Mouse (Mus musculus): ENCODE results near the gene Hoxc6. TPM values are rescaled to one million over a fixed set of nuclear protein-coding genes. Genes with fewer than 3 reads are reported as not detected.

Gene Hoxc6
- polyA plus RNA-seq, 1 experiment from 2014 or later: not detected

- TF ChIP-seq EP300 (IDR thresholded peaks at IDR 0.05; ENCODE audit: low read depth): no peak
- no peak for TF ChIP-seq CTCF (IDR thresholded peaks at IDR 0.05; ENCODE audit: low read depth)
- DNase-seq: no peak
- H3K27ac ChIP-seq (ENCODE audit: low read depth): no peak overlapping the region
- H3K4me3 ChIP-seq (ENCODE audit: low read depth, low read length): no peak overlapping the region
- H3K4me2 ChIP-seq (ENCODE audit: low read depth, low read length): no peak overlapping the region
- H3K9ac ChIP-seq (replicated peaks): no peak overlapping the region
- no peak for ATAC-seq
- no peaks in the 10 kb centered on the region for H3K4me1 ChIP-seq (ENCODE audit: insufficient read depth)
- peaks cover 98% of the 10 kb centered on the region for H3K27me3 ChIP-seq (ENCODE audit: insufficient read depth, low read length)
- no peaks in the 10 kb centered on the region for H3K36me3 ChIP-seq (replicated peaks; ENCODE audit: insufficient read depth, low read length)
- no peaks in the 10 kb centered on the region for H3K9me3 ChIP-seq (ENCODE audit: low read length)
- WGBS (ENCODE audit: insufficient replicate concordance): 20% methylated on average over 2 of the region's 3 CpGs
Measured at GRCm38 (mm10) chr15:103032167-103032566, 34.1 kb downstream of the Hoxc6 start.

- ATAC-seq (no peak), DNase-seq (no peak)
- Histone ChIP-seq H3K4me3 (ENCODE audit: low read depth, low read length) (no peak overlapping the region), H3K27me3 (ENCODE audit: insufficient read depth, low read length) (peaks cover 97% of the 10 kb centered on the region), H3K27ac (ENCODE audit: low read depth) (no peak overlapping the region), H3K4me1 (ENCODE audit: insufficient read depth) (no peaks in the 10 kb centered on the region), H3K36me3 (replicated peaks; ENCODE audit: insufficient read depth, low read length) (no peaks in the 10 kb centered on the region), H3K4me2 (ENCODE audit: low read depth, low read length) (no peak overlapping the region), H3K9ac (replicated peaks) (no peak overlapping the region), H3K9me3 (ENCODE audit: low read length) (no peaks in the 10 kb centered on the region)
- TF ChIP-seq CTCF (IDR thresholded peaks at IDR 0.05; ENCODE audit: low read depth) (no peak), EP300 (IDR thresholded peaks at IDR 0.05; ENCODE audit: low read depth) (no peak)
- WGBS (ENCODE audit: insufficient replicate concordance): 3% methylated on average over 26 of the region's 26 CpGs
Measured at GRCm38 (mm10) chr15:103032646-103033575, 34.9 kb downstream of the Hoxc6 start.

- Histone ChIP-seq H3K27me3 (ENCODE audit: insufficient read depth, low read length) (peaks cover 96% of the 10 kb centered on the region), H3K4me1 (ENCODE audit: insufficient read depth) (no peaks in the 10 kb centered on the region), H3K4me3 (ENCODE audit: low read depth, low read length) (peak overlapping the region; percentile 4; the same call in 1 of the 2 replicates), H3K27ac (ENCODE audit: low read depth) (no peak overlapping the region), H3K4me2 (ENCODE audit: low read depth, low read length) (peak overlapping the region; percentile 30), H3K36me3 (replicated peaks; ENCODE audit: insufficient read depth, low read length) (no peaks in the 10 kb centered on the region), H3K9ac (replicated peaks) (no peak overlapping the region), H3K9me3 (ENCODE audit: low read length) (no peaks in the 10 kb centered on the region)
- WGBS (ENCODE audit: insufficient replicate concordance): 2% methylated on average over 24 of the region's 24 CpGs
- no peak for ATAC-seq
- TF ChIP-seq CTCF (IDR thresholded peaks at IDR 0.05; ENCODE audit: low read depth) (no peak), EP300 (IDR thresholded peaks at IDR 0.05; ENCODE audit: low read depth) (no peak)
- no peak for DNase-seq
Measured at GRCm38 (mm10) chr15:103034043-103034806, 36.2 kb downstream of the Hoxc6 start.

- H3K9ac ChIP-seq (replicated peaks): no peak overlapping the region
Measured at GRCm38 (mm10) chr15:103034807-103035547, 36.9 kb downstream of the Hoxc6 start.

GRCm38 (mm10) chr15:103035548-103035881 is 37.5 kb downstream of the Hoxc6 start:
- Histone ChIP-seq H3K36me3 (replicated peaks; ENCODE audit: insufficient read depth, low read length) (no peaks in the 10 kb centered on the region), H3K9ac (replicated peaks) (no peak overlapping the region), H3K4me3 (ENCODE audit: low read depth, low read length) (no peak overlapping the region), H3K4me2 (ENCODE audit: low read depth, low read length) (no peak overlapping the region), H3K27me3 (ENCODE audit: insufficient read depth, low read length) (peaks cover 96% of the 10 kb centered on the region), H3K27ac (ENCODE audit: low read depth) (no peak overlapping the region), H3K4me1 (ENCODE audit: insufficient read depth) (no peaks in the 10 kb centered on the region), H3K9me3 (ENCODE audit: low read length) (no peaks in the 10 kb centered on the region)
- ATAC-seq: no peak
- DNase-seq: no peak
- 2% methylated on average over 14 of the region's 14 CpGs for WGBS (ENCODE audit: insufficient replicate concordance)
- TF ChIP-seq CTCF (IDR thresholded peaks at IDR 0.05; ENCODE audit: low read depth) (no peak), EP300 (IDR thresholded peaks at IDR 0.05; ENCODE audit: low read depth) (no peak)

More at GRCm38 (mm10) chr15:103034807-103035547, 36.9 kb downstream of the Hoxc6 start:
- Histone ChIP-seq H3K36me3 (replicated peaks; ENCODE audit: insufficient read depth, low read length) (no peaks in the 10 kb centered on the region), H3K9me3 (ENCODE audit: low read length) (no peaks in the 10 kb centered on the region), H3K4me3 (ENCODE audit: low read depth, low read length) (peak overlapping the region; percentile 4; the same call in 1 of the 2 replicates), H3K27ac (ENCODE audit: low read depth) (no peak overlapping the region), H3K4me2 (ENCODE audit: low read depth, low read length) (peak overlapping the region; percentile 30), H3K4me1 (ENCODE audit: insufficient read depth) (no peaks in the 10 kb centered on the region), H3K27me3 (ENCODE audit: insufficient read depth, low read length) (peaks cover 96% of the 10 kb centered on the region)
- no peak for DNase-seq
- WGBS (ENCODE audit: insufficient replicate concordance): under 1% methylated on average over 33 of the region's 34 CpGs
- TF ChIP-seq CTCF (IDR thresholded peaks at IDR 0.05; ENCODE audit: low read depth): no peak
- no peak for TF ChIP-seq EP300 (IDR thresholded peaks at IDR 0.05; ENCODE audit: low read depth)
- no peak for ATAC-seq

Measured in liver, postnatal 0 days (tissue).